1 mouse cellular context compared by ENCODE assay signal in genomic region chr10:67295331-67295730, GRCm38 (mm10).
A peak's percentile ranks its signal among the peaks of the same experiment; 100 is the strongest.
TF ChIP-seq lines count a peak whose summit lies in the region.

No protein-coding gene starts in this region.

TF ChIP-seq in MEL, 35 proteins besides CTCF, POLR2A, EP300 and RAD21 (continued from another document):
- TF ChIP-seq GABPA (IDR thresholded peaks at IDR 0.05; ENCODE audit: low read depth, low read length) (no peak), CHD2 (IDR thresholded peaks at IDR 0.05; ENCODE audit: low read length) (peak; percentile 72), NELFE (IDR thresholded peaks at IDR 0.05; ENCODE audit: low read depth, low read length) (peak; percentile 4; the same call in 1 of the 2 replicates), TBP (IDR thresholded peaks at IDR 0.05; ENCODE audit: low read depth, low read length) (peak; percentile 69), MEF2A (IDR thresholded peaks at IDR 0.05; ENCODE audit: extremely low read depth, insufficient replicate concordance, low read depth, low read length, poor library complexity, severe bottlenecking) (no peak), USF1 (IDR thresholded peaks at IDR 0.05; ENCODE audit: low read depth, low read length) (peak; percentile 87), POLR2AphosphoS5 (IDR thresholded peaks at IDR 0.05; ENCODE audit: borderline replicate concordance, low read depth, low read length) (no peak)
